Mouse (Mus musculus) kidney, embryonic 14.5 days (tissue): ENCODE results near the gene Pcnx2. TPM values are rescaled to one million over a fixed set of nuclear protein-coding genes. Genes with fewer than 3 reads are reported as not detected.

Source experiments
- ATAC-seq: fragments of 200-750 bp; cut with Nextera tagmentation; 2 replicates; pipeline ENCODE4 v1.8.0; 2017; ENCODE audit warnings: moderate number of reproducible peaks, mild to moderate bottlenecking, moderate TSS enrichment, moderate library complexity; ENCODE audit not compliant: low FRiP score, low TSS enrichment
- H3K27ac ChIP-seq: fragments of 300-500 bp; sonication (generic); 2 replicates; pipeline ENCODE4 v1.5.1; 2014; ENCODE audit warnings: low read depth, mild to moderate bottlenecking, low read length, moderate library complexity, mixed read lengths
- H3K27me3 ChIP-seq: fragments of 300-500 bp; sonication (generic); 2 replicates; pipeline ENCODE4 v1.6.1; 2014; ENCODE audit warnings: mild to moderate bottlenecking, low read length; ENCODE audit not compliant: control insufficient read depth, insufficient read depth
- H3K36me3 ChIP-seq: fragments of 300-500 bp; sonication (generic); 2 replicates; pipeline ENCODE4 v1.6.1; 2014; ENCODE audit warnings: low read length, mixed read lengths; ENCODE audit not compliant: control insufficient read depth, insufficient read depth
- H3K4me1 ChIP-seq: fragments of 300-500 bp; sonication (generic); 2 replicates; pipeline ENCODE4 v1.6.1; 2014; ENCODE audit warnings: low read length, mixed read lengths; ENCODE audit not compliant: control insufficient read depth, insufficient read depth
- H3K4me2 ChIP-seq: fragments of 300-500 bp; sonication (generic); replicated peaks from 2 replicates; pipeline ENCODE4 v1.6.1; 2014; ENCODE audit warnings: low read depth, mild to moderate bottlenecking, low read length
- H3K4me3 ChIP-seq: fragments of 300-500 bp; sonication (generic); 2 replicates; pipeline ENCODE4 v1.5.1; 2014; ENCODE audit warnings: mild to moderate bottlenecking, low read length
- H3K9ac ChIP-seq: fragments of 300-500 bp; sonication (generic); 2 replicates; pipeline ENCODE4 v1.6.1; 2014; ENCODE audit warnings: low read depth, mild to moderate bottlenecking, low read length, moderate library complexity
- H3K9me3 ChIP-seq: fragments of 300-500 bp; sonication (generic); 2 replicates; pipeline ENCODE4 v1.6.1; 2016; ENCODE audit warnings: low read length; ENCODE audit not compliant: control insufficient read depth
- WGBS: fragments of 180-500 bp; shearing (Covaris S2); extraction: QIAGEN DNeasy Blood & Tissue Kit; methylation state at CpG from one replicate; pipeline ENCODE4 v1.1.7; 2014; 5-methylcytosine and 5-hydroxymethylcytosine counted together
- polyA plus RNA-seq: library from polyadenylated mRNA; unstranded; fragments of >200 nt; fragmentation: Nextera tagmentation; extraction: Ambion mirVana; gene quantifications from 2 replicates; pipeline ENCODE4 v1.2.1, GENCODE M21; 2014

The Pcnx2 gene
- polyA plus RNA-seq, 1 experiment from 2014 or later = 0.15 TPM

- ATAC-seq = 0 out of 2 replicates have a peak, but pooled peaks have one; percentile 7
- WGBS = 77% methylated on average over 10 of the region's 10 CpGs
- peaks cover 20% of the 10 kb centered on the region for H3K4me1 ChIP-seq
Observed at GRCm38 (mm10) chr8:125920281-125920680, 22.2 kb upstream of the Pcnx2 start.

DNA sequence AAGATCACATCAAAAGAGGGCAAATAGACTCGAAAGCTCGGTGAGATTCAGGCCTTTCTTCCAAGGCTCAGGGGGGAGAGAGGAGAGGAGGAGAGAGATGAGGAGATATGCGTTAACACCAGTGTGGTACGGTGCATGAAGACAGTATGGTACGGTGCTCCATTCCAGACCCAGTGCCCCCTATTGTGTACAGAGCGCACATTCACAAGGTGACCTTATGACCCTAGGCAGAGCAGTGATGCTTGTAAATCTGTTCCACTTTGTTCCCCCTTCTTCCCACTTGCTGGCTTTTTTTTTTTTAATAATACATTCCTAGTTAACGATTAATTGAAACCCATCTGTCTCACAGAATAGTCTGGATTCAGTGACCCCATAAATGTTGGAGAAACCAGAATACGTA lies 21.4 kb upstream of the Pcnx2 start:
- Histone ChIP-seq H3K9me3 (no peaks in the 10 kb centered on the region), H3K4me3 (no peak overlapping the region), H3K27me3 (no peaks in the 10 kb centered on the region), H3K27ac (peak overlapping the region; percentile 72), H3K4me2 (no peak overlapping the region), H3K4me1 (peaks cover 20% of the 10 kb centered on the region), H3K36me3 (no peaks in the 10 kb centered on the region), H3K9ac (no peak overlapping the region)
- WGBS = 43% methylated on average over 8 of the region's 8 CpGs
- 0 out of 2 replicates have a peak, but pooled peaks have one; percentile 49 for ATAC-seq

More at GRCm38 (mm10) chr8:125920281-125920680, 22.2 kb upstream of the Pcnx2 start:
- Histone ChIP-seq H3K36me3 (no peaks in the 10 kb centered on the region), H3K9me3 (no peaks in the 10 kb centered on the region), H3K9ac (no peak overlapping the region), H3K4me3 (no peak overlapping the region), H3K27ac (peak overlapping the region; percentile 77), H3K27me3 (no peaks in the 10 kb centered on the region), H3K4me2 (no peak overlapping the region)

DNA sequence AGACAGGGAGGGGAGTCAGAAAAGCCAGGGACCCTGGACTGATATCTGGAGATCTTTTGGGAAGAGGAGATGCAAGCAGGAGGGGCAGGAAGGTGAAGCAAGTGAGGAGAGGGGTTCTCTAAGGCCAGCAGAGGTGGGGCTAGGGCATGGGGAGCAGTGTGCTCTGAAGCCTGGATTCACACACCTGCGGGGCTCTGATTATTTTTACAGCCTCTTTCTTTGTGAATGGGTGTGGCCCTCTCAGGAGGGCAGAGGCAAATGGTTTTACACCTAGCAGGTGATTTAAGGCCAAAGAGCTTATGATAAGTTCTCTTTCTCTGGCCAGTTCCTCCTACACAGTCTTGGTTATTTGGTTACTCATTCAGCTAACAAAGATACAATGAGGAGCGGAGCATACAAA lies 20.6 kb upstream of the Pcnx2 start:
- H3K4me2 ChIP-seq = no peak overlapping the region
- 44% methylated on average over 2 of the region's 2 CpGs for WGBS
- ATAC-seq = no peak

GRCm38 (mm10) chr8:125917013-125917412 lies 18.9 kb upstream of the Pcnx2 start:
- H3K36me3 ChIP-seq = no peaks in the 10 kb centered on the region
- 45% methylated on average over 10 of the region's 10 CpGs for WGBS
- H3K27ac ChIP-seq = no peak overlapping the region
- no peak overlapping the region for H3K9ac ChIP-seq
- no peak for ATAC-seq
- no peak overlapping the region for H3K4me3 ChIP-seq
- no peaks in the 10 kb centered on the region for H3K9me3 ChIP-seq
- no peak overlapping the region for H3K4me2 ChIP-seq
- H3K4me1 ChIP-seq = peaks cover 20% of the 10 kb centered on the region
- H3K27me3 ChIP-seq = peaks cover 6% of the 10 kb centered on the region; the same call in 1 of the 2 replicates

More for the DNA sequence above, 20.6 kb upstream of the Pcnx2 start:
- no peaks in the 10 kb centered on the region for H3K36me3 ChIP-seq
- H3K27me3 ChIP-seq = no peaks in the 10 kb centered on the region
- H3K9ac ChIP-seq = no peak overlapping the region
- peak overlapping the region; percentile 72 for H3K27ac ChIP-seq
- no peak overlapping the region for H3K4me3 ChIP-seq
- H3K4me1 ChIP-seq = peaks cover 20% of the 10 kb centered on the region
- H3K9me3 ChIP-seq = no peaks in the 10 kb centered on the region

GRCm38 (mm10) chr8:125914386-125914785 lies 16.3 kb upstream of the Pcnx2 start:
- Histone ChIP-seq H3K4me1 (0 out of 2 replicates have a peak, but pooled peaks cover 20% of the 10 kb centered on the region), H3K27me3 (peaks cover 31% of the 10 kb centered on the region), H3K27ac (no peak overlapping the region), H3K4me3 (no peak overlapping the region), H3K9ac (no peak overlapping the region), H3K9me3 (no peaks in the 10 kb centered on the region), H3K4me2 (no peak overlapping the region), H3K36me3 (no peaks in the 10 kb centered on the region)
- ATAC-seq = no peak
- WGBS = 61% methylated on average over 9 of the region's 9 CpGs

DNA sequence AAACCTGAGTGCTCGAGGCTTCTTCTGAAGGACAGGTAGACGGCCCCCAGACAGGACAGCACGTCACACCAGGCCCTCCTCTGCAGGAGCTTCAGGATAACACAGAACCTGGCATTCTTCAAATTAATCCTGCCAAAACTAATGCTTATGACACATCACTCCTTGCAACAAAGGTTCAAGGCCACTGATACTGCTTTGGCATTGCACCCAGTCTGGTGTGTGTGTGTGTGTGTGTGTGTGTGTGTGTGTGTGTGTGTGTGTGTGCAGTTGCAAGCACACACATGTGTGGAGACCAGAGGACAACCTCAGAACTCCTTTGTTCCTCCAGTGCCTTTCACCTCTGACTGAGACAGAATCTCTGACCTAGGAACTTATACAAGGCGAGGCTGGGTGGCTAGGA lies 15.1 kb upstream of the Pcnx2 start:
- H3K9ac ChIP-seq = no peak overlapping the region
- H3K27ac ChIP-seq = no peak overlapping the region
- peak overlapping the region; percentile 98; the same call in 1 of the 2 replicates for H3K4me2 ChIP-seq
- no peaks in the 10 kb centered on the region for H3K36me3 ChIP-seq
- WGBS = 83% methylated on average over 4 of the region's 4 CpGs
- H3K27me3 ChIP-seq = peaks cover 33% of the 10 kb centered on the region
- H3K4me1 ChIP-seq = 0 out of 2 replicates have a peak, but pooled peaks cover 17% of the 10 kb centered on the region
- H3K9me3 ChIP-seq = no peaks in the 10 kb centered on the region
- ATAC-seq = no peak
- no peak overlapping the region for H3K4me3 ChIP-seq

DNA sequence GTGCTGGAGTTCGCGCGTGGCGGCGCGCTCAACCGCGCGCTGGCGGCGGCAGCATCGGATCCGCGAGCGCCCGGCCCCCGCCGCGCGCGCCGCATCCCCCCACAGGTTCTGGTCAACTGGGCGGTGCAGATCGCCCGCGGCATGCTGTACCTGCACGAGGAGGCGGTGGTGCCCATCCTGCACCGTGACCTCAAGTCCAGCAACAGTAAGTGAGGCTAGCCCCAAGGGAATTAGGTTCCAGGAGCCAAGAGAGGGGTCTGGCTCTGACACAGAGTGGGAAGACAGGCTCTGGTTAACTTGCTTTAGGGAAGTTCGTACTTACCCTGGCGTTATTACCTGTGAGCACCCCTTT lies 13.1 kb upstream of the Pcnx2 start:
- no peaks in the 10 kb centered on the region for H3K36me3 ChIP-seq
- peak overlapping the region; percentile 66 for H3K4me3 ChIP-seq
- 3% methylated on average over 30 of the region's 31 CpGs for WGBS
- H3K9ac ChIP-seq = peak overlapping the region; percentile 74
- peak overlapping the region; percentile 98 for H3K4me2 ChIP-seq
- peak overlapping the region; percentile 53; the same call in 1 of the 2 replicates for H3K27ac ChIP-seq
- H3K4me1 ChIP-seq = 0 out of 2 replicates have a peak, but pooled peaks cover 9% of the 10 kb centered on the region
- H3K27me3 ChIP-seq = peaks cover 33% of the 10 kb centered on the region
- no peaks in the 10 kb centered on the region for H3K9me3 ChIP-seq
- peak; percentile 12; the same call in 1 of the 2 replicates for ATAC-seq

GRCm38 (mm10) chr8:125910365-125911228 lies 12.5 kb upstream of the Pcnx2 start, which contains the start of gene Map3k21:
Gene Map3k21 (plus strand): TSS chr8:125910450.
- Histone ChIP-seq H3K27me3 (peaks cover 33% of the 10 kb centered on the region), H3K4me3 (peak within 1 kb of the TSS; percentile 66), H3K36me3 (no peaks in the 10 kb centered on the region), H3K4me1 (0 out of 2 replicates have a peak, but pooled peaks cover 9% of the 10 kb centered on the region), H3K4me2 (peak within 1 kb of the TSS; percentile 98), H3K9me3 (no peaks in the 10 kb centered on the region), H3K27ac (peak within 1 kb of the TSS; percentile 53), H3K9ac (peak within 1 kb of the TSS; percentile 74)
- ATAC-seq = peak; percentile 37
- WGBS = under 1% methylated on average over 89 of the region's 93 CpGs
